Comparison of ENCODE assay signal across 10 mouse cellular contexts in the genomic region with DNA sequence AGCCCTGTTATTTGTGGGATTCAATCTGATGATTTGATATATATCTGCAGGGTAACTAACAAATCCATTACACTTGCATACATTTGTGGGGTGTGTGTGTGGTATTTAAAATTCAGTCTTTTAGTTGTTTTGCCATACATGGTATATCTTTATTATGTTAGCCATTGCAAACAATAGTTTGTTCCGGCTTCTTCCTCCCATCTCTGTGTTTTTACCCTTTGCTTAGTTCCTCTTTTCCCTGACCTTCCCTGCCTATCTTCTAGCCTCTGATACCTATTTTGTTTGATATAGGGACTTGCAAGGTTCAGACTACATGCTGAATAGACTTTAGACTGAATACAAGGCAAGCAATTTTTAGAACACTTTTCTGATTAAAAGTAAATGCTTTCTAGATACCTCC.
"Had no signal": no experiment of that assay in that cellular context is flagged by ENCODE, and none has a peak within 500 bp of the region (broad histone marks: within the 10 kb centered on the region; RNA-seq: fewer than 3 reads in every experiment).

No protein-coding gene starts in this region.

- DNase-seq: liver, embryonic 13.5 days; liver, postnatal 0 days; lung, adult 2 months; lung, postnatal 10 days; right cerebral cortex, postnatal 14 days; right cerebral cortex, postnatal 4 days; spleen, adult 18-20 months; thymus, adult 18-20 months; thymus, postnatal 14 days; thymus, postnatal 36 days had no signal
